Mouse (Mus musculus) hindbrain, embryonic 15.5 days (tissue): Measurements from ENCODE around the gene 1700025C18Rik. TPM values are rescaled to one million over a fixed set of nuclear protein-coding genes. Genes with fewer than 3 reads are reported as not detected.

Experiments
- ATAC-seq: fragments of 200-750 bp; cut with Nextera tagmentation; 2 replicates; pipeline ENCODE4 v1.8.0; 2017; ENCODE audit warnings: low read depth, moderate number of reproducible peaks, moderate TSS enrichment; ENCODE audit not compliant: low FRiP score
- H3K27ac ChIP-seq: fragments of 300-500 bp; sonication (generic); replicated peaks from 2 replicates; pipeline ENCODE4 v1.5.1; 2015; ENCODE audit warnings: mild to moderate bottlenecking, inconsistent platforms
- H3K27me3 ChIP-seq: fragments of 300-500 bp; sonication (generic); 2 replicates; pipeline ENCODE4 v1.6.1; 2015; ENCODE audit warnings: control low read depth, inconsistent platforms
- H3K36me3 ChIP-seq: fragments of 300-500 bp; sonication (generic); 2 replicates; pipeline ENCODE4 v1.6.1; 2015; ENCODE audit warnings: control low read depth, inconsistent platforms
- H3K4me1 ChIP-seq: fragments of 300-500 bp; sonication (generic); replicated peaks from 2 replicates; pipeline ENCODE4 v1.6.1; 2015; ENCODE audit warnings: control low read depth, inconsistent platforms
- H3K4me2 ChIP-seq: fragments of 300-500 bp; sonication (generic); 2 replicates; pipeline ENCODE4 v1.6.1; 2015; ENCODE audit warnings: moderate library complexity, mild to moderate bottlenecking, inconsistent platforms
- H3K4me3 ChIP-seq: fragments of 300-500 bp; sonication (generic); 2 replicates; pipeline ENCODE4 v1.5.1; 2015; ENCODE audit warnings: mild to moderate bottlenecking, inconsistent platforms
- H3K9ac ChIP-seq: fragments of 300-500 bp; sonication (generic); 2 replicates; pipeline ENCODE4 v1.6.1; 2015; ENCODE audit warnings: inconsistent platforms
- H3K9me3 ChIP-seq: fragments of 300-500 bp; sonication (generic); 2 replicates; pipeline ENCODE4 v1.6.1; 2016; ENCODE audit warnings: control low read depth, inconsistent platforms
- WGBS: fragments of 180-500 bp; shearing (Covaris S2); methylation state at CpG from one replicate; pipeline ENCODE4 v1.1.7; 2015; 5-methylcytosine and 5-hydroxymethylcytosine counted together
- polyA plus RNA-seq: library from polyadenylated mRNA; unstranded; fragments of >200 nt; fragmentation: Nextera tagmentation; extraction: Ambion mirVana; gene quantifications from 2 replicates; pipeline ENCODE4 v1.2.1, GENCODE M21; 2015

Gene 1700025C18Rik
- polyA plus RNA-seq, 1 experiment from 2014 or later, result not detected

- Histone ChIP-seq H3K4me3 (no peak overlapping the region), H3K4me2 (no peak overlapping the region), H3K9ac (no peak overlapping the region), H3K27me3 (peaks cover 4% of the 10 kb centered on the region; the same call in 1 of the 2 replicates), H3K36me3 (no peaks in the 10 kb centered on the region), H3K4me1 (peaks cover 23% of the 10 kb centered on the region), H3K27ac (no peak overlapping the region), H3K9me3 (no peaks in the 10 kb centered on the region)
- ATAC-seq, result no peak
- WGBS, result 88% methylated on average over 3 of the region's 3 CpGs
Measured at GRCm38 (mm10) chr2:165102920-165103319, 12.4 kb upstream of the 1700025C18Rik start.

GRCm38 (mm10) chr2:165100749-165101148 is 10.2 kb upstream of the 1700025C18Rik start:
- Histone ChIP-seq H3K4me1 (peaks cover 27% of the 10 kb centered on the region), H3K9ac (no peak overlapping the region), H3K36me3 (no peaks in the 10 kb centered on the region), H3K4me2 (no peak overlapping the region), H3K27ac (no peak overlapping the region), H3K27me3 (peaks cover 6% of the 10 kb centered on the region; the same call in 1 of the 2 replicates), H3K4me3 (no peak overlapping the region), H3K9me3 (no peaks in the 10 kb centered on the region)
- no peak for ATAC-seq
- WGBS, result 16% methylated on average over 6 of the region's 6 CpGs

GRCm38 (mm10) chr2:165098861-165099260 is 8.3 kb upstream of the 1700025C18Rik start:
- no peak for ATAC-seq
- WGBS, result 80% methylated on average over 3 of the region's 3 CpGs
- Histone ChIP-seq H3K9me3 (no peaks in the 10 kb centered on the region), H3K9ac (no peak overlapping the region), H3K27me3 (peaks cover 6% of the 10 kb centered on the region; the same call in 1 of the 2 replicates), H3K27ac (no peak overlapping the region), H3K4me1 (peaks cover 29% of the 10 kb centered on the region), H3K4me2 (no peak overlapping the region), H3K4me3 (no peak overlapping the region), H3K36me3 (no peaks in the 10 kb centered on the region)

GRCm38 (mm10) chr2:165096367-165096766 is 5.8 kb upstream of the 1700025C18Rik start:
- peaks cover 6% of the 10 kb centered on the region; the same call in 1 of the 2 replicates for H3K27me3 ChIP-seq
- H3K27ac ChIP-seq, result no peak overlapping the region
- WGBS, result 16% methylated on average over 10 of the region's 10 CpGs
- no peak for ATAC-seq
- no peaks in the 10 kb centered on the region for H3K9me3 ChIP-seq
- H3K4me2 ChIP-seq, result no peak overlapping the region
- no peaks in the 10 kb centered on the region for H3K36me3 ChIP-seq
- H3K4me3 ChIP-seq, result no peak overlapping the region
- H3K4me1 ChIP-seq, result peaks cover 30% of the 10 kb centered on the region
- no peak overlapping the region for H3K9ac ChIP-seq

GRCm38 (mm10) chr2:165092393-165092792 is 1.8 kb upstream of the 1700025C18Rik start:
- Histone ChIP-seq H3K4me3 (no peak overlapping the region), H3K4me2 (no peak overlapping the region), H3K4me1 (peaks cover 29% of the 10 kb centered on the region), H3K9me3 (no peaks in the 10 kb centered on the region), H3K9ac (no peak overlapping the region), H3K36me3 (no peaks in the 10 kb centered on the region), H3K27ac (no peak overlapping the region), H3K27me3 (no peaks in the 10 kb centered on the region)
- WGBS, result 61% methylated on average over 7 of the region's 7 CpGs
- no peak for ATAC-seq

- Histone ChIP-seq H3K4me3 (no peak overlapping the region), H3K9me3 (no peaks in the 10 kb centered on the region), H3K4me2 (no peak overlapping the region), H3K9ac (no peak overlapping the region), H3K4me1 (peaks cover 21% of the 10 kb centered on the region), H3K27ac (no peak overlapping the region), H3K36me3 (no peaks in the 10 kb centered on the region), H3K27me3 (no peaks in the 10 kb centered on the region)
- no peak for ATAC-seq
- 58% methylated on average over 8 of the region's 8 CpGs for WGBS
Measured at GRCm38 (mm10) chr2:165091433-165091965, 949 bp upstream of the 1700025C18Rik start.

GRCm38 (mm10) chr2:165089470-165089869 is 1.1 kb downstream of the 1700025C18Rik start:
- Histone ChIP-seq H3K9me3 (no peaks in the 10 kb centered on the region), H3K4me3 (no peak overlapping the region), H3K4me1 (0 out of 2 replicates have a peak, but pooled peaks cover 12% of the 10 kb centered on the region), H3K36me3 (no peaks in the 10 kb centered on the region), H3K27ac (no peak overlapping the region), H3K27me3 (0 out of 2 replicates have a peak, but pooled peaks cover 3% of the 10 kb centered on the region), H3K4me2 (no peak overlapping the region), H3K9ac (no peak overlapping the region)
- ATAC-seq, result no peak
- WGBS, result 39% methylated on average over 14 of the region's 14 CpGs

GRCm38 (mm10) chr2:165086634-165087033 is 3.9 kb downstream of the 1700025C18Rik start:
- Histone ChIP-seq H3K9ac (no peak overlapping the region), H3K4me1 (0 out of 2 replicates have a peak, but pooled peaks cover 7% of the 10 kb centered on the region), H3K9me3 (no peaks in the 10 kb centered on the region), H3K4me3 (no peak overlapping the region), H3K27ac (no peak overlapping the region; the same call in 1 of the 2 replicates), H3K27me3 (0 out of 2 replicates have a peak, but pooled peaks cover 3% of the 10 kb centered on the region), H3K36me3 (no peaks in the 10 kb centered on the region), H3K4me2 (no peak overlapping the region)
- no peak for ATAC-seq
- 63% methylated on average over 4 of the region's 4 CpGs for WGBS

GRCm38 (mm10) chr2:165081257-165081656 is 9.3 kb downstream of the 1700025C18Rik start:
- ATAC-seq, result no peak
- no peak overlapping the region for H3K4me2 ChIP-seq
- peaks cover 31% of the 10 kb centered on the region for H3K4me1 ChIP-seq
- H3K27ac ChIP-seq, result no peak overlapping the region
- WGBS, result 43% methylated on average over 7 of the region's 7 CpGs
- no peak overlapping the region for H3K9ac ChIP-seq
- no peaks in the 10 kb centered on the region for H3K9me3 ChIP-seq
- peaks cover 25% of the 10 kb centered on the region for H3K27me3 ChIP-seq
- no peak overlapping the region for H3K4me3 ChIP-seq
- H3K36me3 ChIP-seq, result no peaks in the 10 kb centered on the region

GRCm38 (mm10) chr2:165080657-165081056 is 9.9 kb downstream of the 1700025C18Rik start:
- H3K4me2 ChIP-seq, result no peak overlapping the region
- no peaks in the 10 kb centered on the region for H3K9me3 ChIP-seq
- WGBS, result 47% methylated on average over 9 of the region's 9 CpGs
- H3K4me3 ChIP-seq, result no peak overlapping the region
- peaks cover 35% of the 10 kb centered on the region for H3K4me1 ChIP-seq
- no peak overlapping the region for H3K9ac ChIP-seq
- peaks cover 25% of the 10 kb centered on the region for H3K27me3 ChIP-seq
- no peak overlapping the region for H3K27ac ChIP-seq
- no peaks in the 10 kb centered on the region for H3K36me3 ChIP-seq
- ATAC-seq, result no peak

- ATAC-seq, result no peak
- WGBS, result 31% methylated on average over 10 of the region's 10 CpGs
- peaks cover 22% of the 10 kb centered on the region for H3K27me3 ChIP-seq
Measured at GRCm38 (mm10) chr2:165078605-165079004, 11.9 kb downstream of the 1700025C18Rik start.

GRCm38 (mm10) chr2:165078045-165078444 is 12.5 kb downstream of the 1700025C18Rik start:
- H3K4me3 ChIP-seq, result no peak overlapping the region
- H3K4me1 ChIP-seq, result peaks cover 54% of the 10 kb centered on the region
- H3K27ac ChIP-seq, result no peak overlapping the region
- 0 out of 2 replicates have a peak overlapping the region, but pooled peaks have one; percentile 8 for H3K9ac ChIP-seq
- ATAC-seq, result no peak
- WGBS, result 60% methylated on average over 8 of the region's 8 CpGs
- no peak overlapping the region for H3K4me2 ChIP-seq
- peaks cover 22% of the 10 kb centered on the region for H3K27me3 ChIP-seq
- no peaks in the 10 kb centered on the region for H3K36me3 ChIP-seq
- H3K9me3 ChIP-seq, result no peaks in the 10 kb centered on the region

More at GRCm38 (mm10) chr2:165078605-165079004, 11.9 kb downstream of the 1700025C18Rik start:
- Histone ChIP-seq H3K4me2 (no peak overlapping the region), H3K9me3 (no peaks in the 10 kb centered on the region), H3K27ac (no peak overlapping the region), H3K4me3 (no peak overlapping the region), H3K4me1 (peaks cover 48% of the 10 kb centered on the region), H3K36me3 (no peaks in the 10 kb centered on the region), H3K9ac (0 out of 2 replicates have a peak overlapping the region, but pooled peaks have one; percentile 8)
